Mouse (Mus musculus) hindbrain, embryonic 14.5 days (tissue): ENCODE results near the gene Cep19. TPM values are rescaled to one million over a fixed set of nuclear protein-coding genes. Genes with fewer than 3 reads are reported as not detected.

Experiments
- ATAC-seq: fragments of 200-750 bp; cut with Nextera tagmentation; 2 replicates; pipeline ENCODE4 v1.8.0; 2017; ENCODE audit warnings: moderate number of reproducible peaks, mild to moderate bottlenecking, moderate TSS enrichment, moderate library complexity; ENCODE audit not compliant: low FRiP score
- DNase-seq: peaks from one replicate; pipeline ENCODE4 v3.0.0-alpha.2; 2015; ENCODE audit warnings: low spot score
- H3K27ac ChIP-seq: fragments of 300-500 bp; sonication (generic); 2 replicates; pipeline ENCODE4 v1.5.1; 2014; ENCODE audit warnings: mild to moderate bottlenecking, moderate library complexity
- H3K27me3 ChIP-seq: fragments of 300-500 bp; sonication (generic); 2 replicates; pipeline ENCODE4 v1.6.1; 2014; ENCODE audit warnings: mild to moderate bottlenecking, low read length, mixed read lengths; ENCODE audit not compliant: control insufficient read depth, insufficient read depth
- H3K36me3 ChIP-seq: fragments of 300-500 bp; sonication (generic); replicated peaks from 2 replicates; pipeline ENCODE4 v1.6.1; 2014; ENCODE audit not compliant: control insufficient read depth, insufficient read depth
- H3K4me1 ChIP-seq: fragments of 300-500 bp; sonication (generic); replicated peaks from 2 replicates; pipeline ENCODE4 v1.6.1; 2014; ENCODE audit warnings: antibody characterized with exemption, low read length, mixed read lengths; ENCODE audit not compliant: control insufficient read depth, insufficient read depth
- H3K4me2 ChIP-seq: fragments of 300-500 bp; sonication (generic); replicated peaks from 2 replicates; pipeline ENCODE4 v1.6.1; 2014; ENCODE audit warnings: mild to moderate bottlenecking, moderate library complexity
- H3K4me3 ChIP-seq: fragments of 300-500 bp; sonication (generic); replicated peaks from 2 replicates; pipeline ENCODE4 v1.5.1; 2014; ENCODE audit warnings: mild to moderate bottlenecking, low read length
- H3K9ac ChIP-seq: fragments of 300-500 bp; sonication (generic); 2 replicates; pipeline ENCODE4 v1.6.1; 2014
- H3K9me3 ChIP-seq: fragments of 300-500 bp; sonication (generic); 2 replicates; pipeline ENCODE4 v1.6.1; 2016; ENCODE audit warnings: low read length; ENCODE audit not compliant: control insufficient read depth
- WGBS: fragments of 180-500 bp; shearing (Covaris S2); extraction: QIAGEN DNeasy Blood & Tissue Kit; methylation state at CpG from one replicate; pipeline ENCODE4 v1.1.7; 2014; 5-methylcytosine and 5-hydroxymethylcytosine counted together
- polyA plus RNA-seq: library from polyadenylated mRNA; unstranded; fragments of >200 nt; fragmentation: Nextera tagmentation; extraction: Ambion mirVana; gene quantifications from 2 replicates; pipeline ENCODE4 v1.2.1, GENCODE M21; 2014

Gene Cep19
- polyA plus RNA-seq, 1 experiment from 2014 or later: 50.3 TPM

- Histone ChIP-seq H3K4me3 (no peak overlapping the region), H3K4me1 (peaks cover 13% of the 10 kb centered on the region), H3K27me3 (no peaks in the 10 kb centered on the region), H3K9me3 (no peaks in the 10 kb centered on the region), H3K9ac (no peak overlapping the region), H3K4me2 (no peak overlapping the region), H3K36me3 (peaks cover 35% of the 10 kb centered on the region), H3K27ac (no peak overlapping the region)
- no peak for ATAC-seq
- WGBS: 95% methylated on average over 13 of the region's 13 CpGs
- no peak for DNase-seq
These were observed 2.7 kb downstream of the Cep19 start for GRCm38 (mm10) chr16:32102295-32102694.

GRCm38 (mm10) chr16:32105698-32106097 is 6.1 kb downstream of the Cep19 start:
- 93% methylated on average over 1 of the region's 1 CpGs for WGBS
- Histone ChIP-seq H3K4me2 (no peak overlapping the region), H3K4me1 (no peaks in the 10 kb centered on the region), H3K27me3 (no peaks in the 10 kb centered on the region), H3K27ac (no peak overlapping the region), H3K9ac (no peak overlapping the region), H3K4me3 (no peak overlapping the region), H3K9me3 (no peaks in the 10 kb centered on the region), H3K36me3 (peaks cover 61% of the 10 kb centered on the region)
- ATAC-seq (no peak), DNase-seq (no peak)

DNA sequence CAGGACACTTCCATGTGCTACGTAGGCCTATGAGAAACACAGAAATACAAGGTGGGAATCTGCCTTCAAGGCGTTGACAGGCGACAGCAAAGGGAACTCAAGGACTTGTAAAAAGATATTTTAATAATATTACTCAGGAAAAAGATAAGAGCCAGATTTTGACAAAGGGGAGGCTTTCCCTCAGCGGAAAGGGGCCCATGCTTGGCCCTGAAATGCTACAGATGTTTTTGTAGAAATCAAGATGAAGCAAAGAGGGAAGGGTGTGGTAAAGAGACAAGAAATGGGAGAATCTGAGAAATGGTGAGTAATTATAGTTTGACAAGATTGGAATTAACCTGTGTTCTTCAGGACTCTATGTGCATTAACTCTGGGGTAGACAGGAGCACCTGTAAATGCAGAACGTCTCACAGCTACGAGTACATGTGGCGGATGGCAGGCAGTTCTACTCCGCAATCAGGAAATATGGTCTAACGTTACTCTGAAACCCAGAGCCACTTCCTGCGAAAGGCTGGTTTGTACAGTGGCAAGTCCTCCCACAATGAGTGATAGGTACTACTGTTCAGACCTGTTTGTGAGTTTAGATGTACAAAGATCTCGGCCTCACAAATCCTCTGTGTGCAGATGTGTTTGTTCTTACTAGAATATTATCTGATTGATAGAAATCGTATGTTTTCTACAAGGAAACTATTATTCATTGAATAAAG is 7.9 kb downstream of the Cep19 start:
- no peak overlapping the region for H3K27ac ChIP-seq
- DNase-seq (no peak), ATAC-seq (no peak)
- H3K27me3 ChIP-seq: no peaks in the 10 kb centered on the region
- H3K4me3 ChIP-seq: no peak overlapping the region
- no peak overlapping the region for H3K4me2 ChIP-seq
- no peaks in the 10 kb centered on the region for H3K4me1 ChIP-seq
- H3K9me3 ChIP-seq: no peaks in the 10 kb centered on the region
- H3K9ac ChIP-seq: no peak overlapping the region
- H3K36me3 ChIP-seq: peaks cover 54% of the 10 kb centered on the region
- 95% methylated on average over 12 of the region's 12 CpGs for WGBS

- peaks cover 52% of the 10 kb centered on the region for H3K36me3 ChIP-seq
- 79% methylated on average over 7 of the region's 7 CpGs for WGBS
- no peaks in the 10 kb centered on the region for H3K27me3 ChIP-seq
- H3K4me3 ChIP-seq: no peak overlapping the region
- H3K9ac ChIP-seq: no peak overlapping the region
- H3K9me3 ChIP-seq: no peaks in the 10 kb centered on the region
- no peaks in the 10 kb centered on the region for H3K4me1 ChIP-seq
- DNase-seq: no peak
- no peak for ATAC-seq
- H3K4me2 ChIP-seq: no peak overlapping the region
- H3K27ac ChIP-seq: no peak overlapping the region
These were observed 8.6 kb downstream of the Cep19 start for GRCm38 (mm10) chr16:32108170-32108569.

GRCm38 (mm10) chr16:32108578-32108977 is 9.0 kb downstream of the Cep19 start:
- Histone ChIP-seq H3K9ac (no peak overlapping the region), H3K27me3 (no peaks in the 10 kb centered on the region), H3K4me3 (no peak overlapping the region), H3K36me3 (peaks cover 48% of the 10 kb centered on the region), H3K9me3 (no peaks in the 10 kb centered on the region), H3K4me2 (no peak overlapping the region), H3K27ac (no peak overlapping the region), H3K4me1 (no peaks in the 10 kb centered on the region)
- DNase-seq (no peak), ATAC-seq (no peak)
- 89% methylated on average over 2 of the region's 2 CpGs for WGBS

GRCm38 (mm10) chr16:32110951-32111699 is 11.5 kb downstream of the Cep19 start:
- no peak overlapping the region for H3K27ac ChIP-seq
- no peaks in the 10 kb centered on the region for H3K4me1 ChIP-seq
- H3K9me3 ChIP-seq: no peaks in the 10 kb centered on the region
- ATAC-seq (no peak), DNase-seq (no peak)
- H3K36me3 ChIP-seq: peaks cover 38% of the 10 kb centered on the region
- H3K9ac ChIP-seq: no peak overlapping the region
- WGBS: 81% methylated on average over 15 of the region's 15 CpGs
- no peaks in the 10 kb centered on the region for H3K27me3 ChIP-seq
- H3K4me3 ChIP-seq: no peak overlapping the region
- H3K4me2 ChIP-seq: no peak overlapping the region

DNA sequence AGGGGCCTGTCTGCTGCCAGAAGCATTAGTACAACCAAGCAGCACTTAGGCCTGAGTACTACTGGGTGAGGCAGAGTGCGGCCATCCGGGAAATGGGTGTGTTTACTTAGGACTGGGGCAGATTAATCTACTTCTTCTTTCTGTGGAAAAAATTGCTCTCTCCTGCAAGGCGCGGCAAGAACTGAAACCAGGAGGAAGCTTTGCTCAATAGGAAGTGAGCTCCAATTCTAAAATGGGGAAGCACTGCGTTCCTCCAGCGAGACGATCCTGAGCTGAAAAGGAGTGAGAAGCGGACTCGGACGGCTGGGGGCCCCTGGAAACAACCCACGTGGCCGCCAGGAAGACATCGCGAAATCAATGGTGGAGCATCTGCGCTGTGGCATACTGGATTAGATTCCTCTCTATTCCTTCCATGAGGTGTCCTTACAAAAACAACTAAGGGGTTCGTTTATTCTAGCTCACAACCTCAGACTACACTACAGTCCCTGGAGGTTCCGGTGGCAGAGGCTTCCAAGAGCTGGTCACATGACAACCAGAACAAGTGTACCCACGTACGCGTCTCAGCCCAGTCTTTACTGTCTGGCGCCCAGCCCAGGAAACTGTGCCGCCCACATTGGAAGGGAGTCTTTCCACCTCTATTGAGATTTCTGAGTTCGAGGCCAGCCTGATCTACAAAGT is 14.1 kb downstream of the Cep19 start:
- Histone ChIP-seq H3K9ac (no peak overlapping the region), H3K4me1 (no peaks in the 10 kb centered on the region), H3K9me3 (no peaks in the 10 kb centered on the region), H3K4me2 (no peak overlapping the region), H3K27ac (no peak overlapping the region), H3K27me3 (no peaks in the 10 kb centered on the region), H3K4me3 (no peak overlapping the region), H3K36me3 (peaks cover 15% of the 10 kb centered on the region)
- DNase-seq (no peak), ATAC-seq (no peak)
- WGBS: 69% methylated on average over 23 of the region's 23 CpGs

DNA sequence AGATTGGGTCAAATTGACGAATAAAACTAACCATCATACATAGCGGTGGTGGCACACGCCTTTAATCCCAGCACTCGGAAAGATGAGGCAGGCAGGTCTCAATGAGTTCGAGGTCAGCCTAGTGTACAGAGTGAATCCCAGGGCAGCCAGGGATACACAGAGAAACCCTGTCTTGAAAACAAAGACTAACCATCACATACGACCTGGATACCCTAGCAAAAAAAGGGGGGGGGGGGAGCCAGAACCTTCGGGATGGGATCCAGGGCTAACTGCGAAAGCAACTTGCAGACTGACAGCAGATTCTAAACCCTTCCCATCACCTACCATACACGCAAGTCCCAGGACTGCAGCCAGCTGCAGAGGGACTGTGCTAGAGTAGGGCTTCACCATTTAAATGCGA is 14.8 kb downstream of the Cep19 start:
- Histone ChIP-seq H3K4me2 (no peak overlapping the region), H3K27me3 (no peaks in the 10 kb centered on the region), H3K27ac (no peak overlapping the region), H3K9me3 (no peaks in the 10 kb centered on the region), H3K9ac (no peak overlapping the region), H3K4me3 (no peak overlapping the region), H3K4me1 (no peaks in the 10 kb centered on the region), H3K36me3 (peaks cover 8% of the 10 kb centered on the region; the same call in 1 of the 2 replicates)
- DNase-seq (no peak), ATAC-seq (no peak)
- 81% methylated on average over 10 of the region's 10 CpGs for WGBS

- Histone ChIP-seq H3K4me3 (no peak overlapping the region), H3K4me2 (no peak overlapping the region), H3K9me3 (no peaks in the 10 kb centered on the region), H3K27me3 (no peaks in the 10 kb centered on the region), H3K27ac (no peak overlapping the region), H3K36me3 (peaks cover under 1% of the 10 kb centered on the region; the same call in 1 of the 2 replicates), H3K9ac (no peak overlapping the region), H3K4me1 (no peaks in the 10 kb centered on the region)
- DNase-seq: peak; percentile 86
- no peak; the same call in 1 of the 2 replicates for ATAC-seq
- 20% methylated on average over 15 of the region's 15 CpGs for WGBS
These were observed 15.5 kb downstream of the Cep19 start for GRCm38 (mm10) chr16:32114968-32115695.
